Mouse (Mus musculus) kidney, adult 2 months (tissue): ENCODE results near the gene Cyp26b1. TPM values are rescaled to one million over a fixed set of nuclear protein-coding genes. Genes with fewer than 3 reads are reported as not detected.

ENCODE experiments used
- DNase-seq: peaks from one replicate; pipeline ENCODE4 v3.0.0; 2021
- H3K27ac ChIP-seq: fragments of 200-500 bp; 2 replicates; pipeline ENCODE4 v1.5.1; 2012; ENCODE audit warnings: low read depth, low read length, control low read depth, inconsistent platforms; ENCODE audit not compliant: insufficient read depth
- H3K27me3 ChIP-seq: fragments of 200-500 bp; replicated peaks from 2 replicates; pipeline ENCODE4 v1.6.1; 2012; ENCODE audit warnings: mild to moderate bottlenecking, moderate library complexity, low read length, inconsistent platforms; ENCODE audit not compliant: control insufficient read depth, insufficient read depth
- H3K36me3 ChIP-seq: fragments of 200-500 bp; 2 replicates; pipeline ENCODE4 v1.6.1; 2012; ENCODE audit warnings: mild to moderate bottlenecking, moderate library complexity, low read length, inconsistent platforms; ENCODE audit not compliant: control insufficient read depth, insufficient read depth
- H3K4me1 ChIP-seq: fragments of 200-500 bp; 2 replicates; pipeline ENCODE4 v1.6.1; 2011; ENCODE audit warnings: low read length; ENCODE audit not compliant: control insufficient read depth, insufficient read depth
- H3K4me3 ChIP-seq: fragments of 200-500 bp; 2 replicates; pipeline ENCODE4 v1.5.1; 2011; ENCODE audit warnings: mild to moderate bottlenecking, low read depth, low read length, control low read depth; ENCODE audit not compliant: insufficient read depth
- CTCF ChIP-seq: fragments of 200-500 bp; conservative IDR thresholded peaks from 2 replicates; pipeline ENCODE4 v1.5.1; 2011; ENCODE audit warnings: low read depth, mild to moderate bottlenecking, control low read depth, low read length, moderate library complexity, mixed read lengths; ENCODE audit not compliant: insufficient read depth, insufficient read length
- POLR2A ChIP-seq: fragments of 200-500 bp; IDR thresholded peaks from one replicate; pipeline ENCODE4 v1.6.1; 2011; ENCODE audit warnings: low read depth, low read length, control low read depth
- WGBS: fragments of 180-500 bp; shearing (Covaris S2); methylation state at CpG from one replicate; pipeline ENCODE4 v1.1.7; 2018; 5-methylcytosine and 5-hydroxymethylcytosine counted together
- polyA plus RNA-seq: library from polyadenylated mRNA; depleted of rRNA; stranded (reverse); fragments of >200 nt; gene quantifications from 2 replicates; pipeline ENCODE4 v1.2.3, GENCODE M21; 2012

Gene Cyp26b1
- polyA plus RNA-seq, 1 experiment: 2.0 TPM

DNA sequence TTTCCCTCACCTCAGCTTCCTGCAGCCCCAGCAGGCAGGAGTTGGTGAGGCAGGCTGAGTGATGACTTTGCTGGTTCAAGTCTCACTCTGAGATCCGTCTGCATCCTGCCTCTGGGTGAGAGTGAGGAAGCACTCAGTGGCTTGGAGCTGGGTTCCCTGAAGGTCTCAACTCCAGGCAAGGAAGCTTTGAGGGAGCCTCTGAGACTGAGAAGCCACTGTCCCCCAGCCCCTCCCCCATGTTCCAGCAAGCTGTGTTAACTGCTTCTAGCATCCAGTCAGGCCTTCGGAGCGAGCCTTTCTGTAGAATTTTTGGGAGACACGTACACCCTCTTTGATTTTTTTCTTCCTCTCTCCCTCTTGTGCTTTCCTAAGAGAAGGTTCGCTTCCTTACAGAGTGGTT is 10.9 kb downstream of the Cyp26b1 start:
- peaks cover 8% of the 10 kb centered on the region for H3K27me3 ChIP-seq
- no peak for DNase-seq
- TF ChIP-seq POLR2A (no peak), CTCF (no peak)
- H3K36me3 ChIP-seq: no peaks in the 10 kb centered on the region
- WGBS: 63% methylated on average over 5 of the region's 5 CpGs
- H3K27ac ChIP-seq: no peak overlapping the region
- no peaks in the 10 kb centered on the region for H3K4me1 ChIP-seq
- no peak overlapping the region for H3K4me3 ChIP-seq

DNA sequence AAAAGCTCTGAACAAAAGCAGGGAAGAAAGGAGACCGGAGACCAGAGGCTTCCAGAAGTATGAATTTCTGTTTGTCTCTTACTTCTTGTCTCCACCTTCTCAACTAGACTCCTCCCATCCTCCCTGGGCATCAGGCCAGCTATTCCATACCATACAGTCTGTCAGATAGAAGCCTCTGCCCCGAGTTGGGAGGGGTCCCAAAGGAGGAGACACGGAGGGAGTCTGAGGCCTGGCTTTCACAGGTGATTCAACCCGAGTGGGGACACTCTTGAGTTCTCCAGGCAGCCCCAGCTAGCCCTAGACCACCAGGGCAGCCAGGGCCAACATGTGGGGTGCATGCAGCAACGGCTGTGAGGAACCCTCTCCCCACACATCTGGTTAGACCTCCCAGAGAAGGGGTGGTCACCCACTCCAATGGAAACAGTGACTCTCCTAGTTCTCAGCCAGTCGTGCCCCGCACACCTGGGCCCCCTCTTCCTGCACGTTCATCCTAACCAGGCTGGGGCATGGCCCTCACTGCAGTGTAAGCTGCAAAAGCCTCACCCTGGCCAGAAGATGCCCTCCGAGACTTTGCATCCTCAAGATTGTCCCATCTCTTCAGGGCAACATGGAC is 11.8 kb downstream of the Cyp26b1 start:
- TF ChIP-seq POLR2A (no peak), CTCF (no peak)

DNA sequence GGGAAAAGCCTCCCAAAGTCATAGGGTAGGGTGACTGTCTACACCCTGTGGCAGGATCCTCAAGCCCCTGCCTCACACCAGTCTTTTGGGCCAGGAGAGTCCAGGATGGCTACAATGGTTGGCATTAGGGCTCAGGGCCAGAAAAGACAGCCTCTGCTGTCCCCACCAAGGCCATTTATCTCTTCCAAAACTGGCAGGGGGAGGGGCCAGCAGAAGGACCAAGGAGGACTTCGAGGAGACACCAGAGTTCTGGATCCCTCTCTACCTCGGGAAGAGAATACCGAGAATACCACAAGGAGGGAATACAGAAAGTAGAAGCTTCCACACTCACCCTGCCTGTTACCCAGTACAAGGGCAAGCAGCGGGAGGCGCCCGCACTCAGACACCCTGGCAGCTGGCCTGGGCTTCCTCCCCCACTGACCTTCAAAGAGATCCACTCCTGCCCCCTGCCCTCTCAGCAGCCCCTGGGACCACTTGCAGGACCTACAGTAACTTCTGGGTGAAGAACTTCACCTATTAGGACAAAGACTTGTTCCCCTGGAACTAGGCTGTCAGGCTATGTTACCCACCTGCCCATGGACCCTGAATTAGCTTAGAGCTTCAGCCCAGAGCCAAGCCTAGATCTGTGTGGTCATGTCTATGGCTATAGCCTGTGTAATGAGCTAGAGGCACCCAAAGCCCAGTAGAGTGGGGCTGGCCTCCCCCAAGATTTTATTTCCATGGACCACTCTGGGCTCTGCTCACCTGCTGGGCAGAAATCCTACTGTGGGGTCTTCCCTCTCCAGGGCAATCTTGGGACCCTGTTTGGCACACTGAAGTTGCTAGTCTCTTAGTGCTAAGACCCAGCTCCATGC is 12.5 kb downstream of the Cyp26b1 start:
- Histone ChIP-seq H3K27ac (no peak overlapping the region), H3K27me3 (peaks cover 5% of the 10 kb centered on the region), H3K4me1 (no peaks in the 10 kb centered on the region), H3K36me3 (no peaks in the 10 kb centered on the region), H3K4me3 (no peak overlapping the region)
- no peak for DNase-seq
- no peak for TF ChIP-seq POLR2A
- TF ChIP-seq CTCF: no peak
- WGBS: 77% methylated on average over 6 of the region's 6 CpGs

More for the DNA sequence above, 11.8 kb downstream of the Cyp26b1 start:
- H3K27ac ChIP-seq: no peak overlapping the region
- no peak for DNase-seq
- H3K36me3 ChIP-seq: no peaks in the 10 kb centered on the region
- H3K4me1 ChIP-seq: no peaks in the 10 kb centered on the region
- WGBS: 79% methylated on average over 9 of the region's 9 CpGs
- peaks cover 5% of the 10 kb centered on the region for H3K27me3 ChIP-seq
- H3K4me3 ChIP-seq: no peak overlapping the region

DNA sequence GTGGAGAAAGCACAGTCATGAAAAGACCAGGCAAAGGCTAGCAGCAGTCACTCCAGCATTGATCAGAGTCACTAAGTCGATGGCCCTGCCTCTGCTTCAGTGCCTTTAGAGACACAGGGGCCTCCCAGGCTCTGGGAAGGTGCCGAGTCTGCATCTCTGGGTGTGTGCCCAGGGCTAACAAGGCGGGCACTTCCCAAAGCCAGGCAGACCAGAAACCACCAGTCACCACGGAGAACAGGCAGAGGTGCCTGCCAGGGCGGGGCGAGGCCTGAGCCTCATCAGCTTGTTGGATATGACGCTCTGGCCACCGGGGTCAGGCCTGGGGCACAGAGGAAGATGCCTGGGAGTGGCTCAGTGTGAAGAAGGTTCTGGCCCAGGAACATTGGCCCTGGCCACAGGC is 14.2 kb downstream of the Cyp26b1 start:
- 69% methylated on average over 8 of the region's 8 CpGs for WGBS
- Histone ChIP-seq H3K4me3 (no peak overlapping the region), H3K4me1 (no peaks in the 10 kb centered on the region), H3K27me3 (no peaks in the 10 kb centered on the region; the same call in 1 of the 2 replicates), H3K27ac (no peak overlapping the region), H3K36me3 (no peaks in the 10 kb centered on the region)
- DNase-seq: no peak
- TF ChIP-seq CTCF (no peak), POLR2A (no peak)

DNA sequence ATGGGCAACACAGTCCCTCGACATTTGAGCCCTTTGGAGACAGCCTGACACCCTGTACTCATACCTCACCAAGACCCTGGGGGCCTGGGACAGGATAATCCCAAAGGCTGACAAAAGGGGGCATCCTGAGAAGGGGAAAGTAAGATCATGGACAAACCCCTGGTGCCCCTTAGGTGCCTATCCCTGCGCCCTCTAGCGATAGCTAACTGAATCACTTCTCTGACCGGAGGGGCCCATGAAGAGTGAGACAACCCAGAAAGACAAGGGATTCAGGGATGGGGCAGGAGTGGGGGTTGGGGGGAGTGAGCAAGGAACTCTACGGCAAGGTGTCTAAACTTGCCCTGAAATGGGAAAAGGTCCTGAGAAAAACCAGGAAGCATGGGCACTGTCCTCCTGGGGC is 14.8 kb downstream of the Cyp26b1 start:
- WGBS: 22% methylated on average over 5 of the region's 5 CpGs
- Histone ChIP-seq H3K4me3 (no peak overlapping the region), H3K36me3 (no peaks in the 10 kb centered on the region), H3K4me1 (no peaks in the 10 kb centered on the region), H3K27ac (no peak overlapping the region), H3K27me3 (no peaks in the 10 kb centered on the region)
- no peak for DNase-seq
- TF ChIP-seq POLR2A: no peak
- peak; percentile 66 for TF ChIP-seq CTCF

DNA sequence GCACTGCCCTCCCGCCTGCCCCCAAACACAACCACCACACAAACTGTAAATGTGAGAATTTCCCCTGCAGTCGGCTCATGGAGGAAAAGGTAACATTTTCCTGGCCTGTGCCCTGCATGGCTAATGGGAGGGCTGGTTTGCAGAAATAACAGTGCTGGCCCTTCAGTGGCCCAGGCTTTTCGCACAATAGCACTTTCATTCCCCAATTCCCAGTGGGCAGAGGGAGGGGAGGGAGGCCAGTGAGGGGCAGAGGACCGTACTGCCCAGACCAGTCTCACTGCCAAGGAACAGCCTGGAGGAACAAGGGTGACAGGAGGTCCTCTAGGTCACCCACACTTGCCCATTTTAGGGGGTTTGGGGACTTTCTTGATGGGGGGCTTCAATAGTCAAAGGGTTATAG is 15.8 kb downstream of the Cyp26b1 start:
- no peak overlapping the region for H3K4me3 ChIP-seq
- H3K36me3 ChIP-seq: no peaks in the 10 kb centered on the region
- no peak overlapping the region for H3K27ac ChIP-seq
- no peak for DNase-seq
- 74% methylated on average over 4 of the region's 4 CpGs for WGBS
- no peaks in the 10 kb centered on the region for H3K4me1 ChIP-seq
- TF ChIP-seq CTCF (no peak), POLR2A (no peak)
- no peaks in the 10 kb centered on the region for H3K27me3 ChIP-seq

DNA sequence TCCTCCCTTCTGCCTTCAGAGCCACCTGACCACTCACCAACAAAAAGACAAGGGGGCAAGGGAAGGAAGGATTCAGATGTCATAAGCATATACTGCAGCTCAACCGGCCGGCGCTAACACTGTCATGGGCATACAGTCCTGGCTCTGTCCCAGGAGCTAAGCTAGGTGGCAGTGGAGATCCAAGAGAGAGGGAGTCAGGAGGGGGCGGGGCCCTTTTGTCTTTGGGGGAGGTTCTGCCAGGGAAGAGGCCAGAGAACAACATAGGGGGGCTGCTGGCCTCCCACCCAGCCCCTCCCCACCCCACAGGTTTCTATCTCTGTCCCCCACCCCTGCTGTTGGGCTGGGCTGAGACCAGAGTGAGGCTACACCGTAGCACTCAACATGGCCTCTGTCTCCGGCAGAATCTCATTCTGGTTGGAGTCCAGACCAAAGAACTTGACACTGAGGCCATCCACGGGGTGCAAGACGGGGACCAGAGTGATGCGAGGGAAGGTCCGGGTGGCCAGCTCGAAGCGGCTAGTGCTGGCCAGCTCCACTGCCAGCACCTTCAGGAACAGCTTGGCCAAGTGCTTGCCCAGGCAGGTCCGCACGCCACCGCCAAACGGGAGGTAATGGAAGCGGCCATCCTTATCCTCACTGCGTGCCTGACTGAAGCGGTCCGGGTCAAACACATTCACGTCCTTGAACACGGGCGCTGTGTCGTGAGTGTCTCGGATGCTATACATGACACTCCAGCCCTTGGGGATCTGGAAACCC is 19.6 kb downstream of the Cyp26b1 start:
- no peak overlapping the region for H3K4me3 ChIP-seq
- no peaks in the 10 kb centered on the region for H3K27me3 ChIP-seq

More for the DNA sequence above, 19.6 kb downstream of the Cyp26b1 start:
- no peak overlapping the region for H3K27ac ChIP-seq
- H3K36me3 ChIP-seq: no peaks in the 10 kb centered on the region
- TF ChIP-seq CTCF (no peak; the same call in 1 of the 2 replicates), POLR2A (no peak)
- no peak for DNase-seq
- WGBS: 36% methylated on average over 25 of the region's 25 CpGs
- no peaks in the 10 kb centered on the region for H3K4me1 ChIP-seq
